Mouse (Mus musculus): Measurements from ENCODE around the gene Atp5mpl. TPM values are rescaled to one million over a fixed set of nuclear protein-coding genes. Genes with fewer than 3 reads are reported as not detected.

Gene Atp5mpl
- 100 to 1,000 TPM; 357 to 419 TPM for total RNA-seq (2021)

- peak; percentile 95 to 97 for DNase-seq
Measured at GRCm38 (mm10) chr12:111966683-111967173, at the start of gene Atp5mpl. Atp5mpl (minus strand) TSS chr12:111966977.

GRCm38 (mm10) chr12:112016346-112016745 is 49.6 kb upstream of the Atp5mpl start:
- no peak for DNase-seq

GRCm38 (mm10) chr12:112013271-112013801 is 46.6 kb upstream of the Atp5mpl start:
- DNase-seq: no peak

- DNase-seq: no peak
Measured at GRCm38 (mm10) chr12:112012511-112013270, 45.9 kb upstream of the Atp5mpl start.

GRCm38 (mm10) chr12:112001223-112001622 is 34.4 kb upstream of the Atp5mpl start:
- peak; percentile 66 to 76 for DNase-seq

GRCm38 (mm10) chr12:111999735-112000134 is 33.0 kb upstream of the Atp5mpl start:
- no peak for DNase-seq

GRCm38 (mm10) chr12:111995161-111995560 is 28.4 kb upstream of the Atp5mpl start:
- DNase-seq: no peak

- no peak for DNase-seq
Measured at GRCm38 (mm10) chr12:111992626-111993025, 25.8 kb upstream of the Atp5mpl start.

- DNase-seq: no peak
Measured at GRCm38 (mm10) chr12:111986756-111987155, 20.0 kb upstream of the Atp5mpl start.

GRCm38 (mm10) chr12:111983165-111983564 is 16.4 kb upstream of the Atp5mpl start:
- no peak for DNase-seq

- no peak for DNase-seq
Measured at GRCm38 (mm10) chr12:111981831-111982230, 15.1 kb upstream of the Atp5mpl start.

- no peak for DNase-seq
Measured at GRCm38 (mm10) chr12:111980887-111981367, 14.2 kb upstream of the Atp5mpl start, which contains the start of gene Rd3l. Rd3l (minus strand) TSS chr12:111981317.

GRCm38 (mm10) chr12:111978274-111978673 is 11.5 kb upstream of the Atp5mpl start:
- DNase-seq: no peak

- no peak for DNase-seq
Measured at GRCm38 (mm10) chr12:111977138-111977537, 10.4 kb upstream of the Atp5mpl start.

GRCm38 (mm10) chr12:111974578-111974977 is 7.8 kb upstream of the Atp5mpl start:
- DNase-seq: no peak

- DNase-seq: no peak
Measured at GRCm38 (mm10) chr12:111972504-111972903, 5.7 kb upstream of the Atp5mpl start.

- no peak for DNase-seq
Measured at GRCm38 (mm10) chr12:111971231-111971686, 4.5 kb upstream of the Atp5mpl start, which contains the start of gene Tdrd9. Tdrd9 (plus strand) TSS chr12:111971559.

- no peak for DNase-seq
Measured at GRCm38 (mm10) chr12:111970085-111970484, 3.3 kb upstream of the Atp5mpl start.

- DNase-seq: no peak
Measured at GRCm38 (mm10) chr12:111963339-111963738, 3.4 kb downstream of the Atp5mpl start.

- peak; percentile 54 to 72 for DNase-seq
Measured at GRCm38 (mm10) chr12:111958101-111958865, 8.5 kb downstream of the Atp5mpl start.

GRCm38 (mm10) chr12:111956173-111956572 is 10.6 kb downstream of the Atp5mpl start:
- DNase-seq: no peak

- DNase-seq: no peak
Measured at GRCm38 (mm10) chr12:111951701-111952100, 15.1 kb downstream of the Atp5mpl start.

- DNase-seq: no peak
Measured at GRCm38 (mm10) chr12:111950486-111950885, 16.3 kb downstream of the Atp5mpl start.
